Mouse (Mus musculus): ENCODE measurements around the gene Cmtm5.
"Not testable (repeated sequence)": the region's sequence is repeated elsewhere in the genome, so short reads cannot be mapped to it uniquely, and the experiment has no call there.

The Cmtm5 gene

GRCm38 (mm10) chr14:54959853-54960613 lies 24.0 kb downstream of the Cmtm5 start:
- not testable (repeated sequence) for DNase-seq (ENCODE audit: low spot score)

DNA sequence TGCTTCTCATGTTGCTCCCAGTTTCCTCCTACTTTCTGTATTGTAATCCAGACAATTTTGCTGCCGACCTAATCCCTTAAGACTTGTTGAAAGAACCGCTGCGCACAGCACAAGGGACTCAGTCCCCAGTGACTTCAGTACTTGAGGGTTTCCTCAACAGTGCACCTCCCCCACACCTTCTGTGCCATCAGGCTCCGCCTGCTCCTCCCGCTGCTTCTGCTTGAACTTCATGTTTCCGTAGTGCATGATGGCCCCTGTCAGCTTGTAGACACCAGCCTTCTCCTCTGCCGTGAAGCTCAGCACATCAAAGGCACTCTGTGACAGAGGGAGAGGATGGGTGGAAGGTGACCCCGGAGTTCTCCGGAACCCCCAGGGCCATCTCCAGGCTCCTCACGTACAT lies 24.7 kb downstream of the Cmtm5 start:
- peak; percentile 33 for DNase-seq (ENCODE audit: low spot score)

- DNase-seq (ENCODE audit: low spot score) = no peak
Observed at GRCm38 (mm10) chr14:54961487-54961886, 25.4 kb downstream of the Cmtm5 start.

DNA sequence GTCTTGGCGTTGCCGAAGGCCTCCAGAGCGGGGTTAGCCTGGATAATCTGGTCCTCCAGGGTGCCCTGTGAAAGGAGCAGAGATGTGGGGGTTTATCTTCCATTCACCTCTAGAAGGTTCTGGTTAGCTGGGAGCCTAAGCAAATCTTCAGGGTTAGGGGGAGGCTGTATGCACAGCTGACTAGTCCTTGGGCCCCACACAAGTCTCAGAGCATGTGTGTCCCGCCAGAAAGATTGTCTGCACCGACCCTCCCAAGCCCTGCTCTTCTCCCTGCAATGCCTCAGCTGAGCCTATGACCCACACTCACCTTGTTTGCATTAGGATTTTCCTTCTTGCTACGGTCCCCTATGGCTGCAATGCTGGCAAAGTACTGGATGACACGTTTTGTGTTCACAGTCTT lies 26.7 kb downstream of the Cmtm5 start:
- DNase-seq (ENCODE audit: low spot score) = no peak

DNA sequence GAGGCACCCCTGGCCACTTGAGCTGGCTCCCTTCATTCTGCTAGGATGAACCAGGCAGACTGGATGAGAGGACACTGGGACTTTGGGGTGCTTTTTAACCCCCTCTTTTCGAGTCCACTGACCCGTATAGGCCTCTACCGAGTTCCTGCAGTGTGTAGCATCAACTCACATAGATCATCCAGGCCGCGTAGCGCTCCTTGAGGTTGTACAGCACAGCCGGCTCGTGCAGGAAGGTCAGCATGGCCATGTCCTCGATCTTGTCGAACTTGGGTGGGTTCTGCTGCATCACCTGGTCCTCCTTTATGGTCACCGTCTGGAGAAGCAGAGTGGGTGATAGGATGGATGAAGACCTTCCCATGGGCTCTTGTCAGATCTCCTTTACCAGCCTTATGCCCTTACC lies 27.7 kb downstream of the Cmtm5 start:
- no peak for DNase-seq (ENCODE audit: low spot score)

- DNase-seq (ENCODE audit: low spot score) = no peak
Observed at GRCm38 (mm10) chr14:54965044-54965443, 29.0 kb downstream of the Cmtm5 start.

DNA sequence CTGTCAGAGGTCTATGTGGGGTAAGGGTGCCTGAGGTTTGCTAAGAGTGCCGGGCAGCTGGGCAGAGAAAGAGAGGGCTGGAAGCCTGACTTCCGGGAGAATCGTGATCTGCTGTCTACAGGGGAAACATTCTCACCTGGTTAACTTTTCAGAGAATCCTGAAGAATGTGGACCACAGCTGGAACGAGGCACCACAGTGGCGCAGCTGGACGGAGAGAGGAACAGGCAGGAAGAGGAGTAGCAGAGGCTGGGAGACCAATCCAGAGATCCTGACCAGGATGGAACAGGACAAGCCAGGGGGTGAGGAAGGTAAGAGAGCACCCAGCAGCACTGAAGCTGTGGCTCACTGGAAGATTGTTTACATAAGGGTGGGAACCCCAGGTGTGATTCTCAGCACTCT lies 29.6 kb downstream of the Cmtm5 start:
- DNase-seq (ENCODE audit: low spot score) = no peak

DNA sequence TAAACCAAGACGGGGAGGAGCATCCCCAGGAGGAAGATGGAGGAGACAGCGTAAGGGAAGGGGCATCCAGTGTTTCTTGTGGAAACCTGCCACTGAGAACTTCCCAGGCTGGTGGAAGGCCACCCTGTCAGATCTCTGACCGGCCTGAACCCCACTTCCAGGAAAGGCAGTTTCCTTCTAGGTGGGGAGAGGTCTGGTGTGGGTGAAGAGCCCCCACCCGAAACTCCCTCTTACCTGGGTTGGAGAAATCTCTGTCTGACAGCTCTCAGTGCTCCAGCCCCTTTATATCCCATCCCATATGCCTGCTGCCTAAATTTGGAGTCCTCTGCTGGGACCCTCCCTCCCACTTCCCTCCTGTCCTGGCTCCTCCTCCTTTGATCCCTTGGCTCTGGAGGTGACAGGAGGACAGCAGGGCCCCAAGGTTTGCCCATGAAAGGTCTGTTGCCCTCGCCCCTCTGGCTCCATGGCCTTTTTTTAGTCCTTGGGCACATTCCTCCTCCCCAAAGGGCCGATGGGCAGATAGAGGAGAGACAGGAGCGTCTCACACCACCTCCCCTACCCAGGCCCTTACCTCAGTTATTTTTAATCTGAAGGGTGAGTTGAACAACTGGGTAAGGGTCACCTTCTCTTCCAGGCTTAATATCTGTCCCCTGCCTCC lies 30.4 kb downstream of the Cmtm5 start, which contains the start of gene Myh6:
Gene Myh6, minus strand, starts transcription at position 608 of the 658 bp plus-strand sequence.
- DNase-seq (ENCODE audit: low spot score) = no peak

- no peak for DNase-seq (ENCODE audit: low spot score)
Observed at GRCm38 (mm10) chr14:54967874-54968273, 31.8 kb downstream of the Cmtm5 start.

GRCm38 (mm10) chr14:54968344-54968743 lies 32.3 kb downstream of the Cmtm5 start:
- no peak for DNase-seq (ENCODE audit: low spot score)

DNA sequence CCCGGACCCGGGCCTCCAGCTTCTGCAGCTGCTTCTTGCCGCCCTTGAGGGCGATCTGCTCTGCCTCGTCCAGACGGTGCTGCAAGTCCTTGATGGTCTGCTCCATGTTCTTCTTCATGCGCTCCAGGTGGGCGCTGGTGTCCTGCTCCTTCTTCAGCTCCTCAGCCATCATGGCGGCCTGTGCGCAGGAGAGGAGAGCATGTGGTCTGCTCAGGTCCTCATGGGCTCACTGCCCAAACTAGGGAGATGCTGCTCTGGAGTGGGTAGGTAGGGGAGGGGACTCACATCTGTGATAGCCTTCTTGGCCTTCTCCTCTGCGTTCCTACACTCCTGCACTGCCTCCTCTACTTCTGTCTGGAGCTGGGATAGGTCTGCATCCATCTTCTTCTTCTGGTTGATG lies 36.7 kb downstream of the Cmtm5 start:
- not testable (repeated sequence) for DNase-seq (ENCODE audit: low spot score)

DNA sequence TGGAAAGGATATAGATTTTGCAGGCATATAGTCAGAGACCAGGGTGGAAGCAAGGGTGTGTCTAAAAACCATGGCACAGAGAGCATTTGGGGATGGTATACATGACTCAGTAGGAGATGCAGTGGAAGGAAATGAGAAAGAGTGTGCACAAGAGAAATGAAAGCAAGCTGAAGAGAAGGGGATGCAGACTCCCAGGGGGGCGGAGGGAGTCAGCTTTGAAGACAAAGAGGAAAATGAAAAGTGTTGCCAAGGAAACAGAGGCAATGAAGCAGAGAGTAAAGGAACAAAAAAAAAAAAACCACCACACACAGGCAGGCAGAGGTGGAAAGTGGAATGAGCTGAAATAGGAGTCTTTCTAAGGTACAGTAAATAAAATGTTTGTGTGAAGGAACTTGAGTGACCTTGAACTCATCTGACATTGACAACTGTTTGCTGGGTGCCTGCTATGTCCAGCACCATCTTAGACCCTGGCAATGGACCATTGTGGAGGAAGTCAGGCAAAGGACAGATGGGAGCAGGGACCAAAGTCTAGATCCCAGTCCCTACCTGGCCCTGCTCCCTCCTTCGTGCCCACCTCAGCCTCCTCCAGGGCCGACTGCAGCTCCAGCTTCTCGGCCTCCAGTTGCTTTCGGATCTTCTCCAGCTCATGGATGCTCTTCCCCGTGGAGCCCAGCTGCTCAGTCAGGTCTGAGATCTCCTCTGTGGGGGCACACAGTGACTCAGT lies 38.2 kb downstream of the Cmtm5 start:
- no peak for DNase-seq (ENCODE audit: low spot score)

DNA sequence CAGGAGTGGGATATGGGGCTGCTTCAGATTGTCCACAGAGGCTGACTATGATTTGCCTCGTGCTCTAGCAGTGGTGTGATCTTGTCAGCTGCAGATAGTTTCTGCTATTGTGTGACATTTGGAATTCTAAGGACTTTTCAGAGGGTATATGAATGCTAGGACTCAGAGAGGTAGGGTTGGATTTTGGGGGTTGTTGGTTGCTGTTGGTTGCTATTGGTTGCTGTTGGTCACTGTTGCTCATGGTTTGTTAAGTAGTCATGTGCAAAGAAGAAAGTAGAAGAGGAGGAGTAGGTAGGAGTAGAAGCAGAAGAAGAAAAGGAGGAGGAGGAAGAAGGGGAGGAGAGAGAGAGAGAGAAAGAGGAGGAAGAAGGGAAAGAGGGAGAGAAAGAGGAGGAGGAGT lies 40.6 kb downstream of the Cmtm5 start, which contains the start of gene Gm17428:
Gene Gm17428, plus strand, starts transcription at position 301 of the 400 bp plus-strand sequence.
- no peak for DNase-seq (ENCODE audit: low spot score)

- no peak for DNase-seq (ENCODE audit: low spot score)
Observed at GRCm38 (mm10) chr14:54978664-54979063, 42.6 kb downstream of the Cmtm5 start.

GRCm38 (mm10) chr14:54981934-54982333 lies 45.9 kb downstream of the Cmtm5 start:
- no peak for DNase-seq (ENCODE audit: low spot score)

GRCm38 (mm10) chr14:54988350-54988874 lies 52.4 kb downstream of the Cmtm5 start:
- DNase-seq (ENCODE audit: low spot score) = not testable (repeated sequence)
